Mouse (Mus musculus): Measurements from ENCODE around the gene Cited2. TPM values are rescaled to one million over a fixed set of nuclear protein-coding genes. Genes with fewer than 3 reads are reported as not detected.
A peak's percentile ranks its signal among the peaks of the same experiment; 100 is the strongest.

Cited2 gene
- polyA plus RNA-seq, 1 experiment from 2014 or later, result 94.8 TPM

DNA sequence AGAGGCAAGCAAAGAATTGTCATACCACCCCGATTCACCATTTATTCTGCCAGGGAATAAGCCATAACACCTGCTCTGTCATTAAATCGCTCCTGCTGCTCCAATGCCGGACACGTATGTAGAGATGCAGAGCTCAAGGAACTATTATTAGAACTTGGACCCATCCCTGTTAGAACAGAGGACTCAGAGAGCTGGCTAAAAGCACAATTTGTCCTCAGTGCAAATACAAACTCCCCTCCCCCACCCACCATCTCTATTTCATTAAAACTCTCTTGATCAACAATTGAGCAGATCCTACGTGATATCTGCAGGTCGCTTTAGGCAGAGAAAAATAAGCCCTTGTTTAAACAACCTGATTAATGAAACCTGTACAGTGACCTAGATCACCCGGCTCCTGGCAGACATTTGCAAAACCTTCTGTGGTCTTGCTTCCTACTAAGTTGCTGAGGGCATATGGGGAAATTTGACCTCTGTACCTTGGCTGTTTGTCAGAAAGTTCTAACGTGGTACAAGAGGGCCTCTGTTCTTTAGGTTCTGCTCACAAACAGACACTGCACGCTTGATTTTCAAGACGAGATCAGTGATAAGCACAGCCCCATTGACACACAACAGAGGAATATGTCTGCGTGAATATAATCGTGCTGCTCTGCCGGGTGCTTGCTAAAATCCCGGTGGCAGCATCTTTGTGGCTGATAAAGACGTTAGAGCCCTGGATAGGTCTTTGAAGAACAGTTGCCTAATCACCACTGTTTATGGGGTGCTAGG is 4.3 kb downstream of the Cited2 start:
- H3K4me3 ChIP-seq (replicated peaks; ENCODE audit: low read depth, low read length), result 0 out of 2 replicates have a peak overlapping the region, but pooled peaks have one; percentile 0
- no peaks in the 10 kb centered on the region for H3K9me3 ChIP-seq (replicated peaks; ENCODE audit: low read length)
- DNase-seq (ENCODE audit: low spot score) (peak; percentile 51), ATAC-seq (replicated peaks; ENCODE audit: low FRiP score, low read depth) (no peak)
- WGBS, result 8% methylated on average over 15 of the region's 15 CpGs
- peak overlapping the region; percentile 77 for H3K4me2 ChIP-seq (ENCODE audit: low read length)
- H3K4me1 ChIP-seq (replicated peaks; ENCODE audit: insufficient read depth, low read length), result peaks cover 3% of the 10 kb centered on the region; the same call in 1 of the 2 replicates
- no peak overlapping the region for H3K9ac ChIP-seq (ENCODE audit: low read depth, low read length)
- no peaks in the 10 kb centered on the region for H3K36me3 ChIP-seq (ENCODE audit: insufficient read depth, low read length)
- no peaks in the 10 kb centered on the region for H3K27me3 ChIP-seq (ENCODE audit: insufficient read depth, low read length)
- H3K27ac ChIP-seq, result peak overlapping the region; percentile 54
- TF ChIP-seq CTCF (IDR thresholded peaks at IDR 0.05; ENCODE audit: low read depth), result no peak

DNA sequence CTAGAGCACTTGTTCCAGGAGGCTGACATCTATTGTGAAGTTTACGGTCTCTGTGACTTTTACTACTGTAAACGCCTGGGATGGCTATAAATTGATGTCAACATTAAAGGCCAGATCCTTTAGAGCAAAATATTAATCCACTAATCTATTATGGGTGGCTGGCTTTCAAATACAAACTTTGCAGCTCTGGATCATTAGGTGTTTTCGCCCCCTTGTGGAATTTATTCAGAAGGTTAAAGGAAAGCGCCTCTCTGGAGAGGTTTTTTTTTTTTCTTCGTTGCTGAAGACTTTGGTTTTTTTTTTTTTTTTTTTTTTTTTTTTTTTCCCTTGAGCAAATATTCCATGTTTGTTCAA is 4.9 kb downstream of the Cited2 start:
- H3K27me3 ChIP-seq (ENCODE audit: insufficient read depth, low read length), result no peaks in the 10 kb centered on the region
- peak; percentile 72 for TF ChIP-seq CTCF (IDR thresholded peaks at IDR 0.05; ENCODE audit: low read depth)
- H3K36me3 ChIP-seq (ENCODE audit: insufficient read depth, low read length), result no peaks in the 10 kb centered on the region
- no peaks in the 10 kb centered on the region for H3K9me3 ChIP-seq (replicated peaks; ENCODE audit: low read length)
- peak overlapping the region; percentile 54 for H3K27ac ChIP-seq
- peak; percentile 95 for DNase-seq (ENCODE audit: low spot score)
- peaks cover 3% of the 10 kb centered on the region; the same call in 1 of the 2 replicates for H3K4me1 ChIP-seq (replicated peaks; ENCODE audit: insufficient read depth, low read length)
- ATAC-seq (replicated peaks; ENCODE audit: low FRiP score, low read depth), result no peak
- H3K4me2 ChIP-seq (ENCODE audit: low read length), result peak overlapping the region; percentile 77
- H3K9ac ChIP-seq (ENCODE audit: low read depth, low read length), result no peak overlapping the region
- H3K4me3 ChIP-seq (replicated peaks; ENCODE audit: low read depth, low read length), result 0 out of 2 replicates have a peak overlapping the region, but pooled peaks have one; percentile 0
- WGBS, result 0% methylated on average over 5 of the region's 5 CpGs

DNA sequence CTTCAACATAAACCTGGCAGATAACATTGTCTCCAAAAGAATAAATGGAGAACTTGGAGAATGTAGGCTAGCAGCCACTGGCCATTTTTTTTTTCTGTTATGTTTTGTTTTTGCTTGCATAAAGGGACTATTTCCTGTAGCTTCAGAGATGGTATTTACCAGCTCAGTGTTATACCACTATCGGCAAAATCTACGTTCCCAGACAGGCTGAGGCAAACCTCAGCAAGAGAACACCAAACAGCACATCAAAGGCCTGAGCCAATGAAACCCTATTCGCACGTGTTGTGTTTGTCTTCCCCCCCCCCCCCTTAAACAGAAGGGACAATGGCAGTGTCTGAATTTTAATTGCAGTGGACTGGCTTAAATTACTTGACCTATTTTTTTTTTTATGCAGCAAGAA is 5.7 kb downstream of the Cited2 start:
- no peak for TF ChIP-seq CTCF (IDR thresholded peaks at IDR 0.05; ENCODE audit: low read depth)
- ATAC-seq (replicated peaks; ENCODE audit: low FRiP score, low read depth) (no peak), DNase-seq (ENCODE audit: low spot score) (no peak)
- Histone ChIP-seq H3K4me2 (ENCODE audit: low read length) (no peak overlapping the region), H3K4me3 (replicated peaks; ENCODE audit: low read depth, low read length) (no peak overlapping the region), H3K27me3 (ENCODE audit: insufficient read depth, low read length) (no peaks in the 10 kb centered on the region), H3K9ac (ENCODE audit: low read depth, low read length) (no peak overlapping the region), H3K36me3 (ENCODE audit: insufficient read depth, low read length) (no peaks in the 10 kb centered on the region), H3K27ac (no peak overlapping the region), H3K9me3 (replicated peaks; ENCODE audit: low read length) (no peaks in the 10 kb centered on the region), H3K4me1 (replicated peaks; ENCODE audit: insufficient read depth, low read length) (peaks cover 3% of the 10 kb centered on the region; the same call in 1 of the 2 replicates)
- 15% methylated on average over 4 of the region's 4 CpGs for WGBS

DNA sequence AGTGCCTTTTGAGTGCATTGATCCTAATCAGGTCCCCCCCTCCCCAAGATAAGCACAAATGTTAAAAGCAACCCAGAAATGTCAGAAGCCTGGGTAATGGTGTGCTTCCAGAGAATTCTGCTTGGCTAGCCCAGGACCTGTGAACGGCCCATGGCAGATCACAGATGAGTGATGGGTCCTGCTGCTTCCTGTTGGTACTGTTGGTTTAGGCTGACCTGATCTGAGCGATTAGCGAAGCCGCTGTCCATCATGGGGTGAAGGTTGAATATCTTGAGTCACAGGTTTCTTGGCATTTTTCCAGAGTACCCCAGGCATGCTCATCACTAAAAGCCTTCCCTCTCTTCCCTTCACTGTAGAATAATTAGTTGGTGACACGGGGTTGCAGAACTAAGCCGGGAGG is 6.5 kb downstream of the Cited2 start:
- 47% methylated on average over 6 of the region's 6 CpGs for WGBS
- no peak for TF ChIP-seq CTCF (IDR thresholded peaks at IDR 0.05; ENCODE audit: low read depth)
- no peak overlapping the region for H3K27ac ChIP-seq
- ATAC-seq (replicated peaks; ENCODE audit: low FRiP score, low read depth), result no peak
- H3K9ac ChIP-seq (ENCODE audit: low read depth, low read length), result no peak overlapping the region
- H3K4me2 ChIP-seq (ENCODE audit: low read length), result no peak overlapping the region
- no peaks in the 10 kb centered on the region for H3K27me3 ChIP-seq (ENCODE audit: insufficient read depth, low read length)
- no peaks in the 10 kb centered on the region for H3K9me3 ChIP-seq (replicated peaks; ENCODE audit: low read length)
- no peak for DNase-seq (ENCODE audit: low spot score)
- H3K4me3 ChIP-seq (replicated peaks; ENCODE audit: low read depth, low read length), result no peak overlapping the region
- peaks cover 3% of the 10 kb centered on the region; the same call in 1 of the 2 replicates for H3K4me1 ChIP-seq (replicated peaks; ENCODE audit: insufficient read depth, low read length)
- no peaks in the 10 kb centered on the region for H3K36me3 ChIP-seq (ENCODE audit: insufficient read depth, low read length)

DNA sequence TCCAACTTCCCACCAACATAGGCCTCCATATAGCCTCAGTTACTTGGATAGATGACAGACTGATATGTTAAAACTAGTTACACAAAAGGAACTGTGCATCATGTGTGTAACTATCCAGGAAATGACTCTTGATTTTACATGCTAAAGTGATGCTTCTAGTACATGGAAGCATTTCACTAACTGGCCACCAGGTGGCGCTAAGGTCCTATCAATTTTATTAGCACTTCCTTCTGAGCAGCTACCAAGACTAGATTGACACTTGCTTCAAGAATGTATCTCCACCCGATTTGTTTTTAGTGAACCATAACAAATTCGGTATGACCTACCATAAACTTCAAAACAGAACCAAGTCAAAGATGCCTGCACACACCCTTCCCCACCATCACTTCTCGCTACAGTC is 10.0 kb downstream of the Cited2 start:
- H3K36me3 ChIP-seq (ENCODE audit: insufficient read depth, low read length), result no peaks in the 10 kb centered on the region
- TF ChIP-seq CTCF (IDR thresholded peaks at IDR 0.05; ENCODE audit: low read depth), result peak; percentile 97
- ATAC-seq (replicated peaks; ENCODE audit: low FRiP score, low read depth) (0 out of 2 replicates have a peak, but pooled peaks have one; percentile 46), DNase-seq (ENCODE audit: low spot score) (peak; percentile 93)
- no peaks in the 10 kb centered on the region for H3K9me3 ChIP-seq (replicated peaks; ENCODE audit: low read length)
- H3K4me1 ChIP-seq (replicated peaks; ENCODE audit: insufficient read depth, low read length), result no peaks in the 10 kb centered on the region
- no peak overlapping the region for H3K4me2 ChIP-seq (ENCODE audit: low read length)
- WGBS, result 17% methylated on average over 4 of the region's 4 CpGs
- H3K27ac ChIP-seq, result no peak overlapping the region
- H3K9ac ChIP-seq (ENCODE audit: low read depth, low read length), result no peak overlapping the region
- no peak overlapping the region for H3K4me3 ChIP-seq (replicated peaks; ENCODE audit: low read depth, low read length)
- H3K27me3 ChIP-seq (ENCODE audit: insufficient read depth, low read length), result no peaks in the 10 kb centered on the region

DNA sequence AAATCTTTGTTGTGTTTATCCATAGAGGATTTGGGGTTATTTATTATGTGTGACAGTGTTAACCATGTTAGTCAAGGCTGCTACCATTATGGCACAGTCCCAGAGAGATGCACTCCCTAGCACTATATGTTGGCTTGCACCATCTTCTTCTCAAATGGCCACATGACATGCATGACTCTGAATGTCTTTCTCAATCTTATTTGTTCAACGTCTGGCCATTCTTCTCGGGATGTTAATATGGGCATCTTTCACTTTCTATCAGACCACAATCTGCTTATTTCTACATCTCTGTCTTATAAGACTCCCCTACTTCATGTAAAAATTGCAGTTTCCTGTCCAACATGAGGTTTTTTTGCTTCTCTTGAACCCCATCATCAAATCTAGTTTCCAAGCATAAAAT is 19.6 kb downstream of the Cited2 start:
- Histone ChIP-seq H3K36me3 (ENCODE audit: insufficient read depth, low read length) (no peaks in the 10 kb centered on the region), H3K4me3 (replicated peaks; ENCODE audit: low read depth, low read length) (no peak overlapping the region), H3K27me3 (ENCODE audit: insufficient read depth, low read length) (no peaks in the 10 kb centered on the region), H3K9ac (ENCODE audit: low read depth, low read length) (no peak overlapping the region), H3K4me1 (replicated peaks; ENCODE audit: insufficient read depth, low read length) (no peaks in the 10 kb centered on the region), H3K27ac (no peak overlapping the region), H3K9me3 (replicated peaks; ENCODE audit: low read length) (no peaks in the 10 kb centered on the region), H3K4me2 (ENCODE audit: low read length) (no peak overlapping the region)
- TF ChIP-seq CTCF (IDR thresholded peaks at IDR 0.05; ENCODE audit: low read depth), result no peak
- DNase-seq (ENCODE audit: low spot score) (no peak), ATAC-seq (replicated peaks; ENCODE audit: low FRiP score, low read depth) (no peak)
- 90% methylated on average over 2 of the region's 2 CpGs for WGBS
